Mouse (Mus musculus): Measurements from ENCODE around the gene Eif2ak4.

Eif2ak4 gene

DNA sequence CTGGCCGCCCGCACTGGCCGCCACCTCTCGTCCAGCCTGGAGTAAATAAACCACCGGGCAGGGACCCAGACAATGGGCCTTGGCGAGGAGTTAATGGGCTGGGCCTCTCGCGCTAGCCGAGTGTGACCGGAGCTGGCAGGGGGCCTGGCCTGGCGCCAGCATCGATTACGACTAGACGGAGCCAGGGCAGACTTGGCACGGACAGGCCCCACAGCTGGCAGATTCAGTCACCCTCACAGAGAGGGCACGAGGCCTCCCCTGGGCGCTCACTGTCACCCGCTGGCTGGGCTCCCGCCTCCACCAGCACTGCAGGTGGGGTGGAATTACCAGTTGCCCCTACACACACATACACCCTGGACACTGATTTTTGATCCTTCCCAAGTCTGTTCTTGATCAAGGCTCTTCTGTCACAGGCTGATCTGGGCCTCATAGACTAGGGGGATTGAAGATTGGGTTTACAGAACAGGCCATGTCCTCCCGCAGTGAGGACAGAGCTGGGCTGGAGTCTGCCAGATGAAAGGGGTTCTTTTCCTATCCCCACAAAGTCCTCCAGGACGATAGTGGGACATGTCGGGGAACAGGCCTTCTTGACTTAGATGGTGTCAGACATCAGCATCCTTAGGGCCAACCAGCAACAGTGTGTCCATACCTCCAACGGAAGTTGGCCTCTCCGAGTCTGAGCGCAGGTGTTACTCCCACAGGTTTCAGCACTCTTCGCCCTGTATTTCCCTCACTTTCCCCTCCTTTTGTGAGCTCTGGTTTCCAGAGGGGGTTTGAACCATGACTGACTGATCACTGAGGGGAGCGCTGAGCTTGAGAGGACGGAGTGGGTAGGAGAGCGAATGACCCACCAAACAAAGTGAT lies 122.3 kb downstream of the Eif2ak4 start:
- peak; percentile 62 for DNase-seq

DNA sequence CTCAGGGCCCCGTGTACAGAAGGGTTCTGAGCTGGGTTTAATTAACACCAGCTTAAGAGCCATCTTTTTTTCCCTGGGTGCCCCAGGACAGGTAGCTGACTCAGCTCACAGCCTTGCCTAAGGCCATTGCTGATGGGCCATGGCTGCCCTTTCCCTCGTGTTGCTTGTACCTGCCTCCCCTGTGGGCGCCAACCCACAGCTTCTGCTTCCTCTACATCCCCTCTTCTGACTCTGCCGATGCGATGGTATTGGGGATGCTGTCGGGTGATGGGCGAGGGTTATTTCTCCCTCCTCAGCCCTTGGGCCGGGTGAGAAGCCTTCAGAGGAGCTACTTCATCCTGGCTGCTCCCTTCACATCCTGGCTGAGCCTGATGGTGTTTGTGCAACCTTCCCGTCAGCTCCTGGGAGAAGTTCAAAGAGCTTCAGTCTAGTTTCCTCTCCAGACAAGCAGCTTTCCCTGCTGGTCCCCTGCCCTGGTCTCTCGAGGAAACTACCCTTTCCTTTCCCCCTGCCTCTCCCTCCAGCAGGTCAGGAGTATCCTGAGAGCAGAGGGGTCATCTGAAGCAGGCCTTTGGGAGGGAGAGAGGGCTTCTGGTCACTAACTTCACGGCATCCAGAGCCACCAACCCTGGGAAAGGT lies 123.5 kb downstream of the Eif2ak4 start:
- DNase-seq: no peak

DNA sequence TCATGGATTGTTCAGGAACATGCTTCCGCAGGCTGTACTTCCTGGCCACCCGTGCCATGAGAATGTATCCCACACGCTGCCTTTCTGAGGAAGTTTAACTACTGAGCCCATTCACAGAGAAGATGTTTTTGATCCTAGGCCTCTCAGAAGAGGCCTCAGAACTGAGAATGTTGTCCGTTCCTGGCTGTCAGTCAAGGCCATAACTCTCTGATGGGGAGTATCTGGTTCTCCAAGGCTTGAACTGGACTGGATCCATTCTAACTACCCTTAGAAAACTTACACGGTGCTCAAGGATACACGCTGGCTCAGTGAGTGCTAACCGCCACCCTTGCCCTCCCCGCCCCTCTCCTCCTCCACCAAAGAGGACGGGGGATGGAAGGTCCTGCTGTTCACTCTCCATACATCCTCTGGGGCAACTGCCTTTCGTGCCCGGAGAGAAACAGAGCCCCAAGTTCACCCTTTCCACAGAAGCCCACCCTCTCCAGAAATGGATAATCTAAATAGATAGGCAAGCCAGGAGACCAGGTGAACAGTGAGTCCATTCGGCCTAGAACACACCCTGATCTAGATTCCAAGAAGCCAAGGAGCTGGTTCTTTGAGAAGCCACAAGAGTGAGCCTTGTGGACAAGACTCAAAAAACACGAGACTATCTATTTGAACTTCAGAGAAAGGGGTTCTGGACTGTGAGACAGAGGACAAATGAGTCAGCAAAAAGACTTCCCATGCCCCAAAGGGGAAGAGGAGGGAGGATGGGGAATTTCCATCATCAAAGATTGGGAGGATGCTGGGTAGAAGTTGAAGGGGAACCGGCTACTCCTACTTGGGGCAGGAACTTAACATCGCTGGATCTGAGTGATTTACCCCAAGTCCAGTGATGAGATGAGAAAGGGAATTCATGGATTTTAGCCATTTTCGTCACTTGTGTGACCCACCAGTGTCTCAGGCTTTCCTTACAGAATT lies 124.3 kb downstream of the Eif2ak4 start:
- no peak for DNase-seq

DNA sequence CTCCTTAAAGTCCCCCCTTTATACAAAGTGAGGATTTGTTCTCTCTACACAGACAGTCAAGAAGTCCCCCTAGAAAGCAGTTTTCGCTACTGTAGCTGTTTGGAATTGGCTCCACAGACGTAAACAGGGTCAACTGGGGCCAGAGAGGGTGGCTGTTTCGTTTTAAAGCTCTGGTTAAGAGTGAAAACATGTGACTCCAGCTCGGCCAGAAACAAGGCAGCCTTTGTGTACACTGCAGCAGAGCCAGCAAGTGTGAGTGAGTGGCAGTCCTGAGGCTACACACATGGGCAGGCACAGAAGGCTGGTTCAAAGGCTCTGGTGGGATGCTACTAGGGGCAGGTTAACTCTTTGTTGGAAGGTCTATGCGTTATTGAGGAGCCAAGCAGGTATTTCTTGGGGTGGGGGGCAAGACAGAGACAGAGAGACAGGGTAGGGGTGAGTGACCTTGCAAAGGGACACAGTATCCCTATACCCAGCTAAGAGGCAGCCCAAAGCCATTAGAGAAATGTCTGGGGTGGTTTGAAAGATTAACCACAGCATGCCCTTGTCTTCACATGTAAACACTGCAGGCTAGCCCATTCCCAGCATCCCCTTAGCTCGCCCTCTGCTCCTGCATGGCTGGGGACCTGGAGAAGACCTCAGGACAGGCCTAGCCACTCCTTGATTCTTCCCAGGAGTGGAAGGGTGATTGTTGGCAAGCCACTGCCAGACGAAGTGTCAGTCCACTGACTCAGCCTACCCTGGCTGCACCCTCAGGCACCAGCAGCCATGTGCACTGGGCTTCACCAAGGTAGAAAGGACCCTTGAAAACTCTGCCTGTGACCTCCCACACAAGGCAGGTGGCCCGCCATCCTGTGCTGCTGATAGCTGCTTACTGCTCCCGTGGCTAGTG lies 131.9 kb downstream of the Eif2ak4 start:
- DNase-seq: no peak

DNA sequence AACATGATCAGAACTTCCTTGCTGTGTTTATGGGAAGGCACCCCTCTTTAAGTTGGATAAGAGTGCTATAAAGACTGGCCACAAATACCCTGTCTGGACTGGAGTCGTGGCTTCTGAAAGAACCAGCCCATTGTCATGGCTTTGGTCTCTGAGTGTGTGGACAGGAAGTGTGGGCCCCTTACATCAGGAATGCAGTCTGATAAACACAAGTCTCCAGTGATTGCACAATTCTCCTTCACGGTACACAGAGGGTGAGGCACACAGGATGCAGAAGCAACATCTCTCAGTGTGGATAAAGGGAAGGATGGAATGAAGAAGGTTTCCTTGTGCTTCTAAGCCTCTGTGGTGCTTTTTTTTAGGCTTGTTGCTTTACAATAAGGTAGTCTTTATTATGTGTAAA lies 133.8 kb downstream of the Eif2ak4 start:
- no peak for DNase-seq

DNA sequence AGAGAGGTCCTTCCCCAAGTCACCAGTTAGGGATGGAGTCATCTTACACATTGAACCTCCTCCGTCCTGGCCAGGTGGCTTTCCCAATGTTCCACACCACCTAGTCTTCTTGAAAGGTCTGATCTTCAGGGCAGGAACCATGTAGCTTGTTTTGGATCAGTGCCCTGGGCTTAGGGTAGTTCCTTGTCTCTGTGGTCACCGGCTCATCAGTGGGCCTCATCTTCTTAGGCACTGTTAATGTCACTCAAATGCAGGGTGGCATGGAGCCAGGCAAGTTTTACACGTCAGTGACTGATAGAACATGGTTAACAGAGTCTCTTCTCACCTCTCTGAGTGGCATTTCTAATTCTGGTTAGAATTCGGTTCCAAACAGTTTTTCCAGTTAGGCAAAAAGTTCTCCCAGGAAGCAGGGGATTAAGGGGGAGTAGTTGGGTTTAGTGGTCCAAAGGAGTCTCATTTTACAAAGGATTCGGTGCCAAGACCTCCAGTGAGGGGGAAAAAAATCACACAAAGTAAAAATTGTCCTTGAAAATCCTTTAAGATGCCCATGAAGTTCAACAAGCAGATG lies 134.8 kb downstream of the Eif2ak4 start:
- DNase-seq: no peak

DNA sequence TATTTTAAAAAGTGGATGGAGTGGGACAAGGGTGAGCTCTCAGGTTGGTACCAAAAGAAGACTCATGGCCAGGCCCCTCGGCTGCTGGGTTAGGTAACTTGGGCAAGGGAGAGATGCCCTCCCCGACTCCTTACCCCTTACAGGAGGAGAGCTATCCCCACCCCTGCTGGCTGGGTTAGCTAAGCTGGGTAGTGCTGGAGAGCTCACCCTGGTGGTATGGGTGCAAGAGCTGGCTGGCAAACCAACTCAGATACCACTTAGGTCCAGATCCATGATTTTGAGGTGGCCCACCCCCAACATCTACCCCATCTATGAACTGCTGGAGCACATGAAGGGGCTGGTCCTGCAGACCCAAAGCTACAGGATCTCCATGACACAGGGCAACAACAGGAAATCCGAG lies 136.4 kb downstream of the Eif2ak4 start:
- no peak for DNase-seq
